Mouse (Mus musculus): ENCODE data around the gene Olfr544.
"Not testable (repeated sequence)": the region's sequence is repeated elsewhere in the genome, so short reads cannot be mapped to it uniquely, and the experiment has no call there.

- TF ChIP-seq CTCF (IDR thresholded peaks at IDR 0.05; ENCODE audit: control insufficient read depth, insufficient read depth, low read length); POLR2A (IDR thresholded peaks at IDR 0.05; ENCODE audit: borderline replicate concordance, control insufficient read depth, low read depth, low read length): not testable (repeated sequence)
Observed at GRCm38 (mm10) chr7:102494416-102494815, 6.3 kb upstream of the Olfr544 start.

Data from bone marrow, adult 2 months (tissue).